Mouse (Mus musculus) retina, postnatal 7 days (tissue): Measurements from ENCODE around the gene Rhoc.
"Not testable (repeated sequence)": the region's sequence is repeated elsewhere in the genome, so short reads cannot be mapped to it uniquely, and the experiment has no call there.

Experiments
- DNase-seq: peaks from one replicate; pipeline ENCODE4 v3.0.0-alpha.2; 2012; ENCODE audit warnings: low read depth, low spot score

Gene Rhoc

GRCm38 (mm10) chr3:104785284-104785683 is 2.9 kb upstream of the Rhoc start:
- DNase-seq, result no peak

DNA sequence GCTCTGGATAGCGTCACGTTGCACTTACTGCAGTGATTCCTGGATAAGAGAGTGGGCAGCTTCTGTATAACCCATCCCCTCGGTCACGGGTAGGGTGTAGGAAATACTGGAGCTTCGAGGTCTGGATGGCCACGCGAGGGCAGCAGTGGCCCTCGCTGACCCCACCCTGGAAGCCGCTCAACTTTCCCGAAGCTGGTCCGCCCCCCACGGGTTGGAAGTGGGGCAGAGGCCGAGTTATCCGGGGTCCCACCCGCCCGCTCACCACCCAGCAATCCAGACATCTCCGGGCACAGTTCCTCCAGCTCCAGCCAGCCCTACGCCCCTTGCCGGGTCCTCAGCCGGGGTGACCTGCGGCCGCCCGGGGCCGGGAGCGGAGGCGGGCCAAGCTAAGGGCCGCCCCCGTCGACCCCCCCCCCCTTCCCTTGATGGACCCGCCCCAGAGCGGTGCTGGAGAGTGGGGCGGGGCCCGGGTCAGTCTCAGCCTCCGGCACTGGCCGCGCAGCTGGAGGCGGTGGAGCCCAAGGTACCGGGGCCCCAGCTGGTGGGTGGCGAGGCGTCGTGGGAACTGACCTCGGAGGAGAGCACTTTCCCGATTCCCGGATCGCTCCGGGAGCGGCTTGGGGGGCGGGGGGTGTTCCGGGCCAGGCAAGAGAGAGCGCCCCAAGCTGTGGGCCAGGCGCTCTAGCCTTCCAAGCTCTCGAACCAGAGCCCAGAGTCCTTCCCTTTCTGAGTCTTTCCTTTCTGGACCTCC is 561 bp downstream of the Rhoc start:
- peak; percentile 57 for DNase-seq

GRCm38 (mm10) chr3:104789312-104789605 is 1.1 kb downstream of the Rhoc start:
- DNase-seq, result no peak

- DNase-seq, result no peak
These were observed 1.6 kb downstream of the Rhoc start for GRCm38 (mm10) chr3:104789822-104790221.

DNA sequence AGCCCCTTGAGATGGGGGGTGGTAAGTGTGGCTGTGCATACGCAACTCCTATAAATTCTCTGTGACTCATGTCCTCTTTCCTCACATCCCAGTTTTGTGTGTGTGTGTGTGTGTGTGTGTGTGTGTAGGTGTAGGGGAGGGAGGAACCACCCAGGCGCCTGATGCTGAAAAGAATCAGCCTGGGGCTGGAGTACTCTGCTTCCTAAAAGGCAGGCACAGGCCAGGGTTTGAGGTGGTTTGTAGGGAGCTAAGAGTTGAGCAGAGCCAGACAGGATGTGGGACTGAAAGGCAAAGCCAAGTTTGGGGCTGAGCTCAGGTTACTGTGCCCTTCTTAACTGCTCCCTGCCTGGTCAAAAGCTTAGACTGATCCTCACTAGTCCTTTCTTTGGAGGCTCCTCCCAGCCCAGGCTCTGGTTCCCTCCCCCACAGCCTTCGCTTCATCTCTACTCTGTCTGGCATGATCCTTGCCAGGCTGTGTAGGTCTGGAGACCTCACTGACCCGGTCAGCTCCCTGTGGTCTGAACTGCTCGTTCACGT is 2.3 kb downstream of the Rhoc start:
- no peak for DNase-seq

GRCm38 (mm10) chr3:104791017-104791416 is 2.8 kb downstream of the Rhoc start:
- DNase-seq, result no peak

- DNase-seq, result no peak
These were observed 3.5 kb downstream of the Rhoc start for GRCm38 (mm10) chr3:104791671-104792070.

GRCm38 (mm10) chr3:104792360-104793270 is 4.4 kb downstream of the Rhoc start:
- DNase-seq, result no peak

- DNase-seq, result peak; percentile 71
These were observed 6.0 kb downstream of the Rhoc start for GRCm38 (mm10) chr3:104793871-104794828.

- DNase-seq, result no peak
These were observed 6.8 kb downstream of the Rhoc start for GRCm38 (mm10) chr3:104794953-104795470.

GRCm38 (mm10) chr3:104795661-104796340 is 7.6 kb downstream of the Rhoc start:
- no peak for DNase-seq

DNA sequence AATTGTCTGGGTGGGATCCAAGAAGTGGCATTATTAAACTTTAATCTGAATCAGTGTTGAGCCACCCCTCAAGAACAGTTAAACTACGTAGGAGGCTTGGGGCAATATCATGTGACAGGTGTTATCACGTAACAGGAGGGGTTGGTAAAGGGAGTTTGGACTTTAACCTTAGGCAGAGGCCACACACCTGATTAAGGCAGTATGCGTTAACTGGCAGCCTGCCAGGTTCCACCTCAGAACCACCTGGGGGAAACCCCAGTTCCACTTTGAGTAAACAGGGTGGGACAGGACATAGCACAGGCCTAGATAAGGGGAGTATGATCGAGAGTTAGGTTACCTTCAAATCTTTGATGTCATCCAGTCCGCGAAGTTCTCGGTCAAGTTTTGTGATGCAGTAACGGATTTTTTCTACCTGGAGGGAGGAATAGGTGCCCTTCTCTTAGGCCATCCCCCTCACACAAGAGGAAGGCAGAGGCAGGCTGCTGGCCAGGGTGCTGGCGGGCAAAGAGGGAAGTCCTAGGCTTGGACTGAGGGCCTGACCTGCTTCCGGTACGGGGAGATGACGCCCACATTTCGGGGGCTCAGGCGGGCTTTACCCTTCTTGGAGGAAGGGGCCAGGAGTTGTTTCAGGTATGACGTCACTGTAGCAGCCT is 8.4 kb downstream of the Rhoc start:
- no peak for DNase-seq

GRCm38 (mm10) chr3:104800681-104801080 is 12.5 kb downstream of the Rhoc start:
- DNase-seq, result no peak

DNA sequence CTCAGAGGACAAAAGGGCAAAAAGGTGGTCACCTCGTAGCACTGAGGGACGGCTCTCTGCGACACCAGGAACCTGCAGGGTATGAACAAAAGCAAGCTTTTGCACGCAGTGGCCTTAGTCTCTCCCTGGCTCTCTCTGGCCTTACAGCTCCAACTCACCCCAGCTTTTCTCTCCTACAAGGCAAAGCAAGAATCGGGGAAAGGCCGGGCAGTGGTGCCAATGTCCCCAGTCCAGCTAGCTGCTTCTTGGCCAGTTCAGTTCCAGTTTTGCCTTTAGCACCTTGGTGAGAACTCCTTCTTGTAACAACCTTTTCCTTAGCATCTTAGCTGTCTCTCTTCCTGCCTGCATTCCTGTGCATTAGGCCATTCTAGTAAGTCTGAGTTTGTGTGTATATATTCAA is 13.3 kb downstream of the Rhoc start:
- DNase-seq, result no peak

GRCm38 (mm10) chr3:104804312-104804711 is 16.1 kb downstream of the Rhoc start:
- no peak for DNase-seq

- no peak for DNase-seq
These were observed 17.4 kb downstream of the Rhoc start for GRCm38 (mm10) chr3:104805539-104805938.

- no peak for DNase-seq
These were observed 23.6 kb downstream of the Rhoc start for GRCm38 (mm10) chr3:104811752-104812151.

DNA sequence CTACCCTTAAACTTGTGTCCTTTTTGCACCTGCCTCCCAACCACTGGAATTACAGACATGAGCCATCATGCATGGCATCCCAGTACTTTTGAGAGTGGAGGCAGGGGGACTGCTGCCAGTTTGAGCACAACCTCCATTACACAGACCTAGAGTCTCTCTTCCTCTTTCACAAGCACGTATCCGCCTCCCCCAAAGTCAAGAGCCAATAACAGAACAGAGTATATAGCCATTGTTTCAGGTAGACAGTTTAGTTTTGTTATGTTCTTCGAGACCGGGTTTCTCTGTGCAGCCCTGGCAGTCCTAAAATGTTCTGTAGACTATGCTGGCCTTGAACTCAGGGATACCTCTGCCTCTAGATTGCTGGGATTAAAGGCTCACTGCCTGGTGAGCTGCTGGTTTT is 24.1 kb downstream of the Rhoc start:
- no peak for DNase-seq

DNA sequence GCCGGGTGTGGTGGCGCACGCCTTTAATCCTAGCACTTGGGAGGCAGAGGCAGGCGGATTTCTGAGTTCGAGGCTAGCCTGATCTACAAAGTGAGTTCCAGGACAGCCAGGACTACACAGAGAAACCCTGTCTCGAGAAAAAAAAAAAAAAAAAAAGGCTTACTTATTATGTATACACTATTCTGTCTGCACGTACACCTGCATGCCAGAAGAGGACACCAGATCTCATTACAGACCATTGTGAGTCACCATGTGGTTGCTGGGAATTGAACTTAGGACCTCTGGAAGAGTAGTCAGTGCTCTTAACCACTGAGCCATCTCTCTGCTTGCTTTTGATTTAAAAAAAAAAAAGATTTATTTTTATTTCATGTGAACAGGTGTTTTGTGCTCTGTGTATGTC is 25.1 kb downstream of the Rhoc start:
- not testable (repeated sequence) for DNase-seq

DNA sequence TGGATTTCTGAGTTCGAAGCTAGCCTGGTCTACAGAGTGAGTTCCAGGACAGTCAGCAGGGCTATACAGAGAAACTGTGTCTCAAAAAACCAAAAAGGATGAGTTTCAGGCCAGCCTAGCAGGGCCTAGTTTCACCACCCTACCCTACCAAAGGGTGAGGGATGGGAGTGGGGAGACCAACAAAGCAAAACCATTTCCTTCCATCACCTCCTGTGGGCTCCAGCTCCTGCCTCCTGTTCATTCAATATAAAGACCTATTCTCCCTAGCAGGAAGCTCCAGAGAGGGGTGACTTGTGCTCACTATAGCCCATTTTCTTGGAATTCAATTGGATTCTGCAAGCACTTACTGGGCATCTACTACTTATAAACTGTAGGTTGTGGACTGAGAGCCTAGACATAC is 26.6 kb downstream of the Rhoc start:
- DNase-seq, result no peak
